Mouse (Mus musculus): ENCODE measurements around the gene Pate2. TPM values are rescaled to one million over a fixed set of nuclear protein-coding genes. Genes with fewer than 3 reads are reported as not detected.
"Not testable (repeated sequence)": the region's sequence is repeated elsewhere in the genome, so short reads cannot be mapped to it uniquely, and the experiment has no call there.

Gene Pate2
- polyA plus RNA-seq, 1 experiment: not detected

GRCm38 (mm10) chr9:35574416-35574815, 4.3 kb downstream of the Pate2 start:
- Histone ChIP-seq H3K4me1 (ENCODE audit: control insufficient read depth, insufficient read depth, insufficient read length, low read length) (no peaks in the 10 kb centered on the region), H3K4me3 (ENCODE audit: insufficient read depth, low read depth, low read length) (no peak overlapping the region), H3K27ac (replicated peaks; ENCODE audit: low read depth, low read length) (no peak overlapping the region)

GRCm38 (mm10) chr9:35587674-35588073, 17.6 kb downstream of the Pate2 start:
- Histone ChIP-seq H3K27ac (replicated peaks; ENCODE audit: low read depth, low read length) (no peak overlapping the region), H3K4me1 (ENCODE audit: control insufficient read depth, insufficient read depth, insufficient read length, low read length) (no peaks in the 10 kb centered on the region), H3K4me3 (ENCODE audit: insufficient read depth, low read depth, low read length) (no peak overlapping the region)

GRCm38 (mm10) chr9:35592903-35593302, 22.8 kb downstream of the Pate2 start:
- H3K27ac ChIP-seq (replicated peaks; ENCODE audit: low read depth, low read length): no peak overlapping the region
- H3K4me1 ChIP-seq (ENCODE audit: control insufficient read depth, insufficient read depth, insufficient read length, low read length): no peaks in the 10 kb centered on the region
- H3K4me3 ChIP-seq (ENCODE audit: insufficient read depth, low read depth, low read length): no peak overlapping the region

GRCm38 (mm10) chr9:35607647-35608405, 37.7 kb downstream of the Pate2 start:
- H3K27ac ChIP-seq (replicated peaks; ENCODE audit: low read depth, low read length): no peak overlapping the region
- no peaks in the 10 kb centered on the region for H3K4me1 ChIP-seq (ENCODE audit: control insufficient read depth, insufficient read depth, insufficient read length, low read length)
- no peak overlapping the region for H3K4me3 ChIP-seq (ENCODE audit: insufficient read depth, low read depth, low read length)

- Histone ChIP-seq H3K27ac (replicated peaks; ENCODE audit: low read depth, low read length) (no peak within 1 kb of the TSS), H3K4me1 (ENCODE audit: control insufficient read depth, insufficient read depth, insufficient read length, low read length) (no peaks in the 10 kb centered on the region), H3K4me3 (ENCODE audit: insufficient read depth, low read depth, low read length) (no peak within 1 kb of the TSS)
These were observed 41.8 kb downstream of the Pate2 start, which contains the start of gene Pate4 for GRCm38 (mm10) chr9:35611841-35612240. Pate4 (minus strand) TSS chr9:35611941.

- Histone ChIP-seq H3K4me3 (ENCODE audit: insufficient read depth, low read depth, low read length) (no peak overlapping the region), H3K4me1 (ENCODE audit: control insufficient read depth, insufficient read depth, insufficient read length, low read length) (no peaks in the 10 kb centered on the region), H3K27ac (replicated peaks; ENCODE audit: low read depth, low read length) (no peak overlapping the region)
These were observed 43.9 kb downstream of the Pate2 start for GRCm38 (mm10) chr9:35614005-35614404.

GRCm38 (mm10) chr9:35616784-35617183, 46.7 kb downstream of the Pate2 start:
- not testable (repeated sequence) for H3K4me1 ChIP-seq (ENCODE audit: control insufficient read depth, insufficient read depth, insufficient read length, low read length); H3K27ac ChIP-seq (replicated peaks; ENCODE audit: low read depth, low read length); H3K4me3 ChIP-seq (ENCODE audit: insufficient read depth, low read depth, low read length)

- H3K4me1 ChIP-seq (ENCODE audit: control insufficient read depth, insufficient read depth, insufficient read length, low read length): no peaks in the 10 kb centered on the region
- H3K4me3 ChIP-seq (ENCODE audit: insufficient read depth, low read depth, low read length): no peak overlapping the region
- no peak overlapping the region for H3K27ac ChIP-seq (replicated peaks; ENCODE audit: low read depth, low read length)
These were observed 62.9 kb downstream of the Pate2 start for GRCm38 (mm10) chr9:35632981-35633380.

- no peak within 1 kb of the TSS for H3K27ac ChIP-seq (replicated peaks; ENCODE audit: low read depth, low read length)
- no peak within 1 kb of the TSS for H3K4me3 ChIP-seq (ENCODE audit: insufficient read depth, low read depth, low read length)
- H3K4me1 ChIP-seq (ENCODE audit: control insufficient read depth, insufficient read depth, insufficient read length, low read length): no peaks in the 10 kb centered on the region
These were observed 78.0 kb downstream of the Pate2 start, which contains the start of gene Pate3 for GRCm38 (mm10) chr9:35648102-35648501. Pate3 (minus strand) TSS chr9:35648202.

GRCm38 (mm10) chr9:35673557-35673956, 103.5 kb downstream of the Pate2 start:
- no peak overlapping the region for H3K27ac ChIP-seq (replicated peaks; ENCODE audit: low read depth, low read length)
- H3K4me3 ChIP-seq (ENCODE audit: insufficient read depth, low read depth, low read length): no peak overlapping the region
- H3K4me1 ChIP-seq (ENCODE audit: control insufficient read depth, insufficient read depth, insufficient read length, low read length): no peaks in the 10 kb centered on the region

- H3K4me1 ChIP-seq (ENCODE audit: control insufficient read depth, insufficient read depth, insufficient read length, low read length): no peaks in the 10 kb centered on the region
- H3K27ac ChIP-seq (replicated peaks; ENCODE audit: low read depth, low read length): no peak within 1 kb of the TSS
- no peak within 1 kb of the TSS for H3K4me3 ChIP-seq (ENCODE audit: insufficient read depth, low read depth, low read length)
These were observed 116.9 kb downstream of the Pate2 start, which contains the start of gene Pate1 for GRCm38 (mm10) chr9:35687013-35687412. Pate1 (minus strand) TSS chr9:35687390.

GRCm38 (mm10) chr9:35691924-35692323, 121.8 kb downstream of the Pate2 start:
- Histone ChIP-seq H3K4me3 (ENCODE audit: insufficient read depth, low read depth, low read length) (no peak overlapping the region), H3K4me1 (ENCODE audit: control insufficient read depth, insufficient read depth, insufficient read length, low read length) (no peaks in the 10 kb centered on the region), H3K27ac (replicated peaks; ENCODE audit: low read depth, low read length) (no peak overlapping the region)

GRCm38 (mm10) chr9:35707265-35707664, 137.2 kb downstream of the Pate2 start:
- Histone ChIP-seq H3K4me3 (ENCODE audit: insufficient read depth, low read depth, low read length) (no peak overlapping the region), H3K4me1 (ENCODE audit: control insufficient read depth, insufficient read depth, insufficient read length, low read length) (no peaks in the 10 kb centered on the region), H3K27ac (replicated peaks; ENCODE audit: low read depth, low read length) (no peak overlapping the region)

Data from brown adipose tissue, adult 24 weeks (tissue).